Mouse (Mus musculus) limb, embryonic 10.5 days (tissue): ENCODE results near the gene Cnot1. TPM values are rescaled to one million over a fixed set of nuclear protein-coding genes. Genes with fewer than 3 reads are reported as not detected.

Experiments used
- DNase-seq: peaks from one replicate; pipeline ENCODE4 v3.0.0-alpha.2; 2017; ENCODE audit warnings: low spot score
- H3K27ac ChIP-seq: fragments of 300-500 bp; sonication (generic); 2 replicates; pipeline ENCODE4 v1.5.1; 2016; ENCODE audit warnings: mild to moderate bottlenecking
- H3K27me3 ChIP-seq: fragments of 300-500 bp; sonication (generic); 2 replicates; pipeline ENCODE4 v1.6.1; 2016; ENCODE audit warnings: low read depth, mild to moderate bottlenecking; ENCODE audit not compliant: poor library complexity, severe bottlenecking
- H3K36me3 ChIP-seq: fragments of 300-500 bp; sonication (generic); 2 replicates; pipeline ENCODE4 v1.6.1; 2016; ENCODE audit warnings: mild to moderate bottlenecking, moderate library complexity
- H3K4me1 ChIP-seq: fragments of 300-500 bp; sonication (generic); 2 replicates; pipeline ENCODE4 v1.6.1; 2016
- H3K4me3 ChIP-seq: fragments of 300-500 bp; sonication (generic); 2 replicates; pipeline ENCODE4 v1.5.1; 2016; ENCODE audit warnings: mild to moderate bottlenecking, moderate library complexity
- H3K9me3 ChIP-seq: fragments of 300-500 bp; sonication (generic); replicated peaks from 2 replicates; pipeline ENCODE4 v1.6.1; 2016; ENCODE audit warnings: mild to moderate bottlenecking
- WGBS: fragments of 180-500 bp; shearing (Covaris S2); methylation state at CpG from one replicate; pipeline ENCODE4 v1.1.7; 2016; 5-methylcytosine and 5-hydroxymethylcytosine counted together
- polyA plus RNA-seq: library from polyadenylated mRNA; unstranded; fragments of >200 nt; fragmentation: Nextera tagmentation; extraction: Ambion mirVana; gene quantifications from 2 replicates; pipeline ENCODE4 v1.2.1, GENCODE M21; 2016

Cnot1 gene
- 107 and 119 TPM in 2 replicates for polyA plus RNA-seq

GRCm38 (mm10) chr8:95807331-95807843, at the start of gene Cnot1:
TSS of gene Cnot1 (minus strand) at chr8:95807464.
- under 1% methylated on average over 44 of the region's 44 CpGs for WGBS
- H3K36me3 ChIP-seq = peaks cover 23% of the 10 kb centered on the region
- peak within 1 kb of the TSS; percentile 99 for H3K4me3 ChIP-seq
- H3K4me1 ChIP-seq = peaks cover 11% of the 10 kb centered on the region
- H3K27me3 ChIP-seq = no peaks in the 10 kb centered on the region
- DNase-seq = peak; percentile 95
- H3K9me3 ChIP-seq = no peaks in the 10 kb centered on the region
- peak within 1 kb of the TSS; percentile 99 for H3K27ac ChIP-seq

GRCm38 (mm10) chr8:95854174-95854573, 46.9 kb upstream of the Cnot1 start:
- Histone ChIP-seq H3K4me3 (no peak overlapping the region), H3K27ac (no peak overlapping the region), H3K27me3 (no peaks in the 10 kb centered on the region), H3K4me1 (peaks cover 14% of the 10 kb centered on the region), H3K36me3 (no peaks in the 10 kb centered on the region), H3K9me3 (no peaks in the 10 kb centered on the region)
- no peak for DNase-seq
- 88% methylated on average over 6 of the region's 6 CpGs for WGBS

DNA sequence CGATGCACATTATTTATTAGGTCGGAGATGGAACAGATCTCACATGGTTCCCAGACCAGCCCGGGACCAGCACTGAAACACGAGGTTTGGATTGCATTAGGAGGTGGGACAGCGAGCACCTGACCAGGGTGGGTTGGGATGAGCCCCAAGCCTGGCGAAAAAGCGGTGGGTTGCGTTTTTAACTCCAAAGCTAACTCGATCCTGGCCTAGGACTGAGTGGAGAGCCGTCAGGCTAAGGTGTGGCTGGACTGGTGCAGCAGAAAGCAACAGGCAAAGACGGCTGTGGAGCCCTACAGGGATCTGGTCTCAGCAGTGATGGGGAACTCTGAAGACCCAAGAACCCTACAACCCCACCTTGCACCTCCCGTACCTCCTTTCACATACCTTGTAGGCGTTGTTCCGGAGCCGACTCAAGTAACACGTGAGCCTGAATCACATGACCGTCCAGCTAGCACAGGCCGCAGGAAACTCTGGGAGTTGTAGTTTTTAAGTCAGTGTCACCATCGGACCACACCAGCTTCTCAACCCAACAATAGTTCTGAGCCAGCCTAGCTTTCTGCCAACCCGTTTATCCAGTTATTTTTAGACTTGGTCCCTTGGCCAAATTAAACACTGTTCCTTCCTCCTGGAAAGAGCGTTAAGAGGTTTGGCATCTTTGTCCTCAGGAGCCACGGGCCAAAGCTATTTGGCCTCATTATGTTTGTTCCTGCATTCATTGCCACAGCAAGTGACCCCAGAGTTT, 46.0 kb upstream of the Cnot1 start, which contains the start of gene Slc38a7:
Gene Slc38a7, minus strand, starts transcription at position 438 of the 742 bp plus-strand sequence.
- peak within 1 kb of the TSS; percentile 77 for H3K4me3 ChIP-seq
- H3K4me1 ChIP-seq = peaks cover 14% of the 10 kb centered on the region
- peak; percentile 80 for DNase-seq
- H3K36me3 ChIP-seq = peaks cover 5% of the 10 kb centered on the region
- H3K9me3 ChIP-seq = no peaks in the 10 kb centered on the region
- H3K27ac ChIP-seq = peak within 1 kb of the TSS; percentile 73
- WGBS = 18% methylated on average over 22 of the region's 22 CpGs
- H3K27me3 ChIP-seq = no peaks in the 10 kb centered on the region

- H3K27ac ChIP-seq = no peak overlapping the region
- H3K9me3 ChIP-seq = no peaks in the 10 kb centered on the region
- peaks cover 11% of the 10 kb centered on the region for H3K36me3 ChIP-seq
- 78% methylated on average over 4 of the region's 4 CpGs for WGBS
- H3K27me3 ChIP-seq = no peaks in the 10 kb centered on the region
- DNase-seq = no peak
- peaks cover 14% of the 10 kb centered on the region for H3K4me1 ChIP-seq
- H3K4me3 ChIP-seq = peak overlapping the region; percentile 77
Measured at GRCm38 (mm10) chr8:95852290-95852689, 45.0 kb upstream of the Cnot1 start.

DNA sequence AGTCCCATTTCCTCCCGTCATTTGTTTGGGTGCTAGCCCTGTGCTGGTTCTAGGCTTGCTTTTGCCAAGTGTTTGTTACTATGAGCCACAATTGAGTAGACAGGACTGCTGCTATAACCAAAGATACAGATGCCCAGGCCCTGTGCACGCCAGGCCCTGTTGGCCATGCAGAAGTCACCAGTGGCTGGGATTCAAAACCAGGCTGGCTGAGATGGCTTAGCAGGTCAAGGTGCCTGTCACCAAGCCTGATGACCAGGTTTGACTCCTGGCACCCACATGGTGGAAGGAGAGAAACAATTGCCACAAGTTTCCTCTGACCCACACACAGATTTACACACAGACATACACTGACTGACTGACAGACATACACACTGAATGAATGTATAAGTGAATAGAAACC, 43.1 kb upstream of the Cnot1 start:
- no peak for DNase-seq
- no peak overlapping the region for H3K4me3 ChIP-seq
- WGBS = 89% methylated on average over 2 of the region's 2 CpGs
- peaks cover 14% of the 10 kb centered on the region for H3K4me1 ChIP-seq
- peaks cover 25% of the 10 kb centered on the region for H3K36me3 ChIP-seq
- no peaks in the 10 kb centered on the region for H3K27me3 ChIP-seq
- no peak overlapping the region for H3K27ac ChIP-seq
- no peaks in the 10 kb centered on the region for H3K9me3 ChIP-seq

DNA sequence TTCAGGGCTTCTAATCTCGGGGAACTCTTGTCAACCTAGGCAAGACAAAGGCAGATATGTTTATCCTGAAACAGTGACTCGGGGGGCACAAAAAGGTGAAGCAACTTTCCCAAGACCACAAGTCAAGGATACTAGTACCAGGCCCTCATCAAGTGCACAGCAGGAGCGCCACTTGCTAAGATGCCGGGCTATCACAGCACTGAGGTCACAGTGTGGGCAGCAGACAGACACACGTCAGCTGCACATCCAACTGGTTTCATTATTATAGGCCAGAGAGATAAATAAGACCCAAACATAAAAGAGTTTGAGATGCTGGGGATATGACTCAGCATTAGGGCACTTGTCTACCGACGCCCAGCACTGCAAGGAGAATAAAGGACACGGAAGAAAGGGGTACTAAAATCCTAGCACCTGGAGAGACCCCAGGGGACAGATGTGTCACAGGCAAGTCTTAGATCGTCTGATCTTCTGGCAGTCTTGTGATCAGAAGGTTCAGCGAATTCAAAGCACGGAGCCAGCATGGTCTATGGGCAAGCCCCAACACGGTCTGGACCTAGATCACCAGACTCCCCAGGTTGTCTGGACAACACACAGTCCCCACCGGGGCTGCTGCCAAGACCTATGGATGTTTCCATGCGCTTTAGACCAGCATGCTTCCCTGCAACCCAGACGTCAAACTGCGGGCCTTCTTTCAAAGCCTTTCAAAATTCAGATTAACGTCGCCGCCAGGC, 41.6 kb upstream of the Cnot1 start:
- H3K4me3 ChIP-seq = no peak overlapping the region
- peaks cover 39% of the 10 kb centered on the region for H3K36me3 ChIP-seq
- no peaks in the 10 kb centered on the region for H3K27me3 ChIP-seq
- H3K4me1 ChIP-seq = peaks cover 14% of the 10 kb centered on the region
- H3K9me3 ChIP-seq = no peaks in the 10 kb centered on the region
- no peak for DNase-seq
- 89% methylated on average over 19 of the region's 19 CpGs for WGBS
- no peak overlapping the region for H3K27ac ChIP-seq

- Histone ChIP-seq H3K36me3 (peaks cover 47% of the 10 kb centered on the region), H3K27me3 (no peaks in the 10 kb centered on the region), H3K4me1 (peaks cover 11% of the 10 kb centered on the region), H3K9me3 (no peaks in the 10 kb centered on the region), H3K4me3 (no peak overlapping the region), H3K27ac (no peak overlapping the region)
- WGBS = 83% methylated on average over 24 of the region's 24 CpGs
- no peak for DNase-seq
Measured at GRCm38 (mm10) chr8:95848061-95848551, 40.8 kb upstream of the Cnot1 start.

DNA sequence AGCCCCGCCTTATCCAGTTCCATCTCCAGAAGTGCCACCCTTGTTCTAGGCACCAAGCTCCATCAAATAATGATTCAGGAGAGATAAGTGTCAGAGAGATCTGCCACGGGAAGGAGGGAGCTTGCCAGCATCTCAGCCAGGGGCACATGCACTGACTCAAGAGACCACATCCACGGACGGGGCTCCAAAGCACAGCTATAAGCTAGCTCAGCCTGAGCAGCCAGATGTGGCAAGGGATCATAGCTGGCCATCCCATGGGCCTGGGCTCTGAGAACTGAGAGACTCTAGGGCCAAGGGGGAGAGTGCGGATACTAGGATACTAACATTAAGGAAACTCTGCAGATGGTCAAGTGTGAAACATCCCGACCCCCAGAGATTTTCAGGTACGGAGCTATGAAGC, 37.8 kb upstream of the Cnot1 start:
- Histone ChIP-seq H3K4me3 (no peak overlapping the region), H3K36me3 (peaks cover 75% of the 10 kb centered on the region), H3K4me1 (no peaks in the 10 kb centered on the region), H3K9me3 (no peaks in the 10 kb centered on the region), H3K27me3 (no peaks in the 10 kb centered on the region), H3K27ac (no peak overlapping the region)
- WGBS = 89% methylated on average over 7 of the region's 7 CpGs
- DNase-seq = no peak

DNA sequence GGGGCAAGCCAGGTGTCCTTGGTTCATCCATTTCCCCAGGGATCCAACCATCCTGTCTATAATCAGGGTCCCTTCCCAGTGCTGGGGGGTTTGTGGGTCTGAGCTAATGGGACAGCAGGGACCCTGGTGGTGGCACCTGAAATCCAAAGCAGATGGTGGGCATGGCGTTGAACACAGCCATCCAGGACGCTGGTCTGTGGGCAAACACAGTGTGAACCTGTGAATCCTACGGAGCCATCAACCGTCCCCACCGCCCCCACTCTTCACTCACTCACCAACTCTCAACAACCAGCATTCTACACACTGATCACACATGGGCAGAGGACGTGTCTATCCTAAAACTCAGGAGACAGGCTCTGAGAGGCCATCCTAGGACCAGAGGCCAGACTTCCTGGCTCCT, 36.7 kb upstream of the Cnot1 start:
- no peak overlapping the region for H3K4me3 ChIP-seq
- no peaks in the 10 kb centered on the region for H3K27me3 ChIP-seq
- no peak for DNase-seq
- H3K4me1 ChIP-seq = no peaks in the 10 kb centered on the region
- H3K27ac ChIP-seq = no peak overlapping the region
- 96% methylated on average over 6 of the region's 6 CpGs for WGBS
- H3K36me3 ChIP-seq = peaks cover 79% of the 10 kb centered on the region
- no peaks in the 10 kb centered on the region for H3K9me3 ChIP-seq

GRCm38 (mm10) chr8:95841436-95841835, 34.2 kb upstream of the Cnot1 start:
- no peaks in the 10 kb centered on the region for H3K4me1 ChIP-seq
- peaks cover 77% of the 10 kb centered on the region for H3K36me3 ChIP-seq
- no peaks in the 10 kb centered on the region for H3K9me3 ChIP-seq
- WGBS = 92% methylated on average over 15 of the region's 15 CpGs
- no peak overlapping the region for H3K4me3 ChIP-seq
- no peaks in the 10 kb centered on the region for H3K27me3 ChIP-seq
- no peak overlapping the region for H3K27ac ChIP-seq
- no peak for DNase-seq

GRCm38 (mm10) chr8:95839289-95839688, 32.0 kb upstream of the Cnot1 start:
- H3K4me3 ChIP-seq = no peak overlapping the region
- no peaks in the 10 kb centered on the region for H3K4me1 ChIP-seq
- H3K9me3 ChIP-seq = no peaks in the 10 kb centered on the region
- no peaks in the 10 kb centered on the region for H3K27me3 ChIP-seq
- no peak overlapping the region for H3K27ac ChIP-seq
- no peak for DNase-seq
- peaks cover 63% of the 10 kb centered on the region for H3K36me3 ChIP-seq
- 99% methylated on average over 4 of the region's 4 CpGs for WGBS

DNA sequence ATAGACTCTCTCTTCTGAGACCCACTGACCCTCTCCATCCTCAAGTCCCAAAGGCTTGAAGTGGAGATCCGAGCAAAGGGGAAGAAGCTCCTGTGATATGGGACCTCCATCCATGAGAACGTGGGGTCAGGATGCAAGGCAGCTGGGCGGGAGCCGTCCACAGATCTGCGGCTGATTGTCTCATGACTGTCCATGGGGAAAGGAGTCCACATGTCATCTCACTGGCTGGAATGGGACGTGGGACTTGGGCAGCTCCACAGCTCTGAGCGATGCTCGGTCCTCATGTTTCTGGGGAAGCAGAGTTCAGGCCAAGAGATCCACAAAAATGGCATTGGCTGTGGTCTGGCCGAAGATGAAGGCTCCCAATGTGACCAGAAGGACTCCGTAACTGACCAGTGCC, 30.0 kb upstream of the Cnot1 start:
- no peak overlapping the region for H3K4me3 ChIP-seq
- DNase-seq = no peak
- H3K27ac ChIP-seq = no peak overlapping the region
- peaks cover 44% of the 10 kb centered on the region for H3K36me3 ChIP-seq
- WGBS = 95% methylated on average over 10 of the region's 10 CpGs
- no peaks in the 10 kb centered on the region for H3K9me3 ChIP-seq
- H3K4me1 ChIP-seq = peaks cover 13% of the 10 kb centered on the region
- H3K27me3 ChIP-seq = no peaks in the 10 kb centered on the region

DNA sequence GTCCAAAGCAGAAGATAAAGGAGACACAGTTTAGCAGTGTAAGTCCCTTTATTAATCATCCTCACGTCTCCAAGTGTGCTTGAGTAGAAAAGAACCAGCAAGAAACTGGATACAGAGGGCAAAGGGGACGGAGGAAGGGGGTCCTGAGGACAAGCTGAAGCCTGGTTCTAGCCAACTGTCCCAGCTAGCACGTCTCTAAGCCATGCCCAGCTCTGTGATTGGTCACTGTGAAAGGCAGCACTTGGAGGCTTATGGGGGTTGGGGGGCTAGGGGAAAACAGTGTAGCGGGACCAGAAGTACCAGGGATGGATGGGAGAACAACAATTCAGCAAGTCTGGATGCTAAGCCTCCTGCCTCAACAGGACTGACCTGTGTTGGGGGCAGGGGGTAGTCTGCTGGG, 28.6 kb upstream of the Cnot1 start:
- no peaks in the 10 kb centered on the region for H3K27me3 ChIP-seq
- no peak overlapping the region for H3K4me3 ChIP-seq
- WGBS = 77% methylated on average over 4 of the region's 4 CpGs
- DNase-seq = no peak
- H3K4me1 ChIP-seq = peaks cover 13% of the 10 kb centered on the region
- H3K27ac ChIP-seq = no peak overlapping the region
- no peaks in the 10 kb centered on the region for H3K9me3 ChIP-seq
- peaks cover 31% of the 10 kb centered on the region for H3K36me3 ChIP-seq
